ENCODE assay signal across 23 mouse cellular contexts in the genomic region with DNA sequence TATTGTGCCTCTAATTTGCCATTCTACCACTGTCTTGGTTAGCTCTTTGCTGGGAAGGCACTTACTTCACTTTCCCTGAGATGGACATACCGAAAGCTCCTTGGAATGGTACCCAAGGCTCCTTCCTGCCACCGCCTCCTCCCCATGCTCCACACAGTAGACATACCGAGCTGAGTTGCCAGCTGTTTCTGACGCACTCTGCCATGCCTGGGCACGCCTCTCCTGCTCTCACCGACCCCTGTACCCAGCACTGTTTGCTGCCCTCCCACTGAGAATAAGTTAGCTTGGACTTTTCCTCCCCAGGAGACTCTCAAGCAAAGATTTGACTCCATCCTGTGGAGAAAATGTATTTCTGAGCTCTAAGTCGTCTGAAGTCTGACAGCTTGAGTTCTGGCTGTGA. TPM values are rescaled to one million over a fixed set of nuclear protein-coding genes. Genes with fewer than 3 reads are reported as not detected.
DNase-seq lines count a peak whose midpoint lies in the region; ATAC-seq and TF ChIP-seq lines count a peak whose summit lies in the region.
"Had no signal": no experiment of that assay in that cellular context is flagged by ENCODE, and none has a peak within 500 bp of the region (broad histone marks: within the 10 kb centered on the region; RNA-seq: fewer than 3 reads in every experiment).

No protein-coding gene starts in this region.

- peak overlapping the region; percentile 19; the same call in 1 of the 2 replicates for H3K27ac ChIP-seq in heart, embryonic 15.5 days
- H3K27ac ChIP-seq in heart, embryonic 11.5 days (ENCODE audit: low read depth, low read length): no peak overlapping the region
- peak overlapping the region; percentile 47; the same call in 1 of the 2 replicates for H3K27ac ChIP-seq in kidney, postnatal 0 days
- H3K27ac ChIP-seq: heart, embryonic 10.5 days; hindbrain, embryonic 15.5 days; limb, embryonic 15.5 days; liver, embryonic 14.5 days; lung, embryonic 15.5 days; midbrain, embryonic 13.5 days had no signal

- H3K27me3 ChIP-seq in heart, embryonic 15.5 days: no peaks in the 10 kb centered on the region
- H3K27me3 ChIP-seq in heart, embryonic 11.5 days (ENCODE audit: control insufficient read depth, insufficient read depth, low read length): no peaks in the 10 kb centered on the region
- H3K27me3 ChIP-seq in kidney, postnatal 0 days (ENCODE audit: insufficient read depth, low read length): no peaks in the 10 kb centered on the region
- H3K27me3 ChIP-seq: CH12.LX; hindbrain, embryonic 15.5 days; limb, embryonic 15.5 days; lung, embryonic 15.5 days; megakaryocyte, embryonic 14.5 days; midbrain, embryonic 13.5 days had no signal

- H3K4me1 ChIP-seq in heart, embryonic 15.5 days (replicated peaks): peaks cover 6% of the 10 kb centered on the region
- no peaks in the 10 kb centered on the region; the same call in 1 of the 2 replicates for H3K4me1 ChIP-seq in heart, embryonic 11.5 days (ENCODE audit: control insufficient read depth, insufficient read depth, low read length)
- H3K4me1 ChIP-seq in kidney, postnatal 0 days (replicated peaks; ENCODE audit: insufficient read depth, low read length): 0 out of 2 replicates have a peak, but pooled peaks cover 9% of the 10 kb centered on the region
- H3K4me1 ChIP-seq: hindbrain, embryonic 15.5 days; lung, embryonic 15.5 days; midbrain, embryonic 13.5 days had no signal

- H3K4me3 ChIP-seq in heart, embryonic 15.5 days: 0 out of 2 replicates have a peak overlapping the region, but pooled peaks have one; percentile 6
- no peak overlapping the region for H3K4me3 ChIP-seq in heart, embryonic 11.5 days (ENCODE audit: low read depth, low read length)
- H3K4me3 ChIP-seq in kidney, postnatal 0 days (replicated peaks; ENCODE audit: low read depth, low read length): no peak overlapping the region
- H3K4me3 ChIP-seq: heart, embryonic 10.5 days; hindbrain, embryonic 15.5 days; limb, embryonic 15.5 days; lung, embryonic 15.5 days; megakaryocyte, embryonic 14.5 days; midbrain, embryonic 13.5 days had no signal

- DNase-seq in lung, postnatal 25 days (ENCODE audit: low spot score): peak; percentile 25
- no peak for DNase-seq in lung, postnatal 14 days
- DNase-seq in kidney, postnatal 0 days (ENCODE audit: low spot score): no peak
- DNase-seq in lung, postnatal 36 days: peak; percentile 28
- DNase-seq in cerebellum, adult 9-10 months: no peak
- DNase-seq: cerebellum, adult 9-11 months; forebrain, postnatal 0 days; gastrocnemius, postnatal 36 days; left cerebral cortex, postnatal 4 days; right cerebral cortex, postnatal 14 days had no signal

- H3K4me2 ChIP-seq in heart, embryonic 15.5 days: peak overlapping the region; percentile 15; the same call in 1 of the 2 replicates
- H3K4me2 ChIP-seq in heart, embryonic 11.5 days: no peak overlapping the region
- 0 out of 2 replicates have a peak overlapping the region, but pooled peaks have one; percentile 14 for H3K4me2 ChIP-seq in kidney, postnatal 0 days (ENCODE audit: low read length)
- H3K4me2 ChIP-seq: hindbrain, embryonic 15.5 days; limb, embryonic 15.5 days; lung, embryonic 15.5 days; midbrain, embryonic 13.5 days had no signal

- 57% methylated on average over 7 of the region's 7 CpGs for WGBS in heart, embryonic 15.5 days
- 58% methylated on average over 7 of the region's 7 CpGs for WGBS in heart, embryonic 11.5 days (ENCODE audit: insufficient replicate concordance)
- 42% methylated on average over 7 of the region's 7 CpGs for WGBS in kidney, postnatal 0 days

- H3K36me3 ChIP-seq in heart, embryonic 15.5 days: no peaks in the 10 kb centered on the region
- no peaks in the 10 kb centered on the region for H3K36me3 ChIP-seq in heart, embryonic 11.5 days (ENCODE audit: control insufficient read depth, insufficient read depth, low read length)
- no peaks in the 10 kb centered on the region for H3K36me3 ChIP-seq in kidney, postnatal 0 days (ENCODE audit: insufficient read depth, low read length)
- H3K36me3 ChIP-seq: heart, embryonic 10.5 days; hindbrain, embryonic 15.5 days; limb, embryonic 15.5 days; lung, embryonic 15.5 days; midbrain, embryonic 13.5 days had no signal

- H3K9me3 ChIP-seq in heart, embryonic 15.5 days (replicated peaks): no peaks in the 10 kb centered on the region
- no peaks in the 10 kb centered on the region for H3K9me3 ChIP-seq in heart, embryonic 11.5 days (replicated peaks; ENCODE audit: control insufficient read depth, low read length)
- H3K9me3 ChIP-seq in kidney, postnatal 0 days (replicated peaks; ENCODE audit: low read length): no peaks in the 10 kb centered on the region
- H3K9me3 ChIP-seq: heart, embryonic 10.5 days; hindbrain, embryonic 15.5 days; limb, embryonic 15.5 days; lung, embryonic 15.5 days; megakaryocyte, embryonic 14.5 days; midbrain, embryonic 13.5 days had no signal

- TF ChIP-seq CTCF in kidney, postnatal 0 days (IDR thresholded peaks at IDR 0.05; ENCODE audit: low read depth): no peak

- no peak overlapping the region for H3K9ac ChIP-seq in heart, embryonic 15.5 days
- no peak overlapping the region for H3K9ac ChIP-seq in heart, embryonic 11.5 days (ENCODE audit: low read depth, low read length)
- H3K9ac ChIP-seq in kidney, postnatal 0 days (ENCODE audit: low read depth, low read length): no peak overlapping the region
- H3K9ac ChIP-seq: forebrain, postnatal 0 days; hindbrain, embryonic 15.5 days; limb, embryonic 15.5 days; liver, embryonic 14.5 days; lung, embryonic 15.5 days; midbrain, embryonic 13.5 days had no signal

- ATAC-seq in heart, embryonic 15.5 days (replicated peaks; ENCODE audit: insufficient number of reproducible peaks, insufficient read depth, low FRiP score, low read depth): no peak
- ATAC-seq in heart, embryonic 11.5 days (replicated peaks; ENCODE audit: insufficient number of reproducible peaks, low FRiP score, low TSS enrichment): no peak
- peak; percentile 73; the same call in 1 of the 2 replicates for ATAC-seq in kidney, postnatal 0 days (replicated peaks; ENCODE audit: low FRiP score, low read depth)
- no peak for ATAC-seq in monocyte, adult 5-6 weeks (replicated peaks; ENCODE audit: insufficient number of reproducible peaks, low FRiP score, low TSS enrichment, poor library complexity, severe bottlenecking)
- ATAC-seq: forebrain, postnatal 0 days; midbrain, embryonic 13.5 days had no signal

RNA-seq across cellular contexts. Expression of gene Ackr4, which starts 25.9 kb away (rescaled TPM):
- 5.5 and 7.8 TPM in 2 replicates for polyA plus RNA-seq in heart, embryonic 15.5 days (2015; fragmentation: Nextera tagmentation; extraction: Ambion mirVana)
- 0.31 and 0.48 TPM in 2 replicates for polyA plus RNA-seq in heart, embryonic 11.5 days (2014; fragmentation: Nextera tagmentation; extraction: Ambion mirVana)
- 1.6 and 2.3 TPM in 2 replicates for polyA plus RNA-seq in kidney, postnatal 0 days (2015; fragmentation: Nextera tagmentation; extraction: Ambion mirVana)
- 0.29 TPM in 1 of 3 replicates, not detected in the others for total RNA-seq in monocyte, adult 5-6 weeks (2017)
- total RNA-seq: hematopoietic stem cell, adult 5-6 weeks; left cerebral cortex, adult 8-10 months had no signal

RNA-seq across cellular contexts. Expression of gene Acad11, which starts 37.6 kb away (rescaled TPM):
- polyA plus RNA-seq in heart, embryonic 15.5 days (2015; fragmentation: Nextera tagmentation; extraction: Ambion mirVana): 10.3 and 11.9 TPM in 2 replicates
- 8.6 and 13.7 TPM in 2 replicates for polyA plus RNA-seq in heart, embryonic 11.5 days (2014; fragmentation: Nextera tagmentation; extraction: Ambion mirVana)
- polyA plus RNA-seq in kidney, postnatal 0 days (2015; fragmentation: Nextera tagmentation; extraction: Ambion mirVana): 17.6 and 22.2 TPM in 2 replicates
- total RNA-seq in monocyte, adult 5-6 weeks (2017): 5.3 to 12.4 TPM (median 6.5 TPM) in 3 replicates

RNA-seq across cellular contexts. Expression of gene Uba5, which starts 37.9 kb away (rescaled TPM):
- 31.3 and 36.6 TPM in 2 replicates for polyA plus RNA-seq in heart, embryonic 15.5 days (2015; fragmentation: Nextera tagmentation; extraction: Ambion mirVana)
- polyA plus RNA-seq in heart, embryonic 11.5 days (2014; fragmentation: Nextera tagmentation; extraction: Ambion mirVana): 42.5 and 49.4 TPM in 2 replicates
- polyA plus RNA-seq in kidney, postnatal 0 days (2015; fragmentation: Nextera tagmentation; extraction: Ambion mirVana): 40.5 and 43.7 TPM in 2 replicates
- total RNA-seq in monocyte, adult 5-6 weeks (2017): 30.0 to 46.6 TPM (median 44.5 TPM) in 3 replicates

Comparison
In these comparisons a context has a peak if more than half of its experiments do, and no peak if none do; other contexts are left out.
1. DNase-seq: peak in lung, postnatal 25 days (single experiment) and lung, postnatal 36 days (single experiment); none in lung, postnatal 14 days (single experiment), kidney, postnatal 0 days (single experiment) and cerebellum, adult 9-10 months (single experiment).